Mouse (Mus musculus): ENCODE data around the gene Col4a1. TPM values are rescaled to one million over a fixed set of nuclear protein-coding genes. Genes with fewer than 3 reads are reported as not detected.

The Col4a1 gene
- polyA plus RNA-seq, 1 experiment from 2014 or later = 135 TPM

- Histone ChIP-seq H3K27ac (no peak overlapping the region), H3K4me3 (replicated peaks; ENCODE audit: low read length) (no peak overlapping the region), H3K4me2 (replicated peaks) (no peak overlapping the region), H3K27me3 (ENCODE audit: control insufficient read depth, insufficient read depth, low read length) (no peaks in the 10 kb centered on the region), H3K4me1 (replicated peaks; ENCODE audit: control insufficient read depth, insufficient read depth, low read length) (no peaks in the 10 kb centered on the region), H3K9me3 (ENCODE audit: control insufficient read depth, low read length) (no peaks in the 10 kb centered on the region), H3K9ac (no peak overlapping the region), H3K36me3 (replicated peaks; ENCODE audit: control insufficient read depth, insufficient read depth) (no peaks in the 10 kb centered on the region)
- 89% methylated on average over 11 of the region's 11 CpGs for WGBS
- ATAC-seq (ENCODE audit: low FRiP score) (no peak), DNase-seq (ENCODE audit: low spot score) (no peak)
Measured at GRCm38 (mm10) chr8:11348622-11349021, 36.0 kb upstream of the Col4a1 start.

- H3K4me3 ChIP-seq (replicated peaks; ENCODE audit: low read length) = no peak overlapping the region
- H3K4me1 ChIP-seq (replicated peaks; ENCODE audit: control insufficient read depth, insufficient read depth, low read length) = no peaks in the 10 kb centered on the region
- no peak for DNase-seq (ENCODE audit: low spot score)
- no peak overlapping the region for H3K9ac ChIP-seq
- H3K36me3 ChIP-seq (replicated peaks; ENCODE audit: control insufficient read depth, insufficient read depth) = no peaks in the 10 kb centered on the region
- H3K9me3 ChIP-seq (ENCODE audit: control insufficient read depth, low read length) = no peaks in the 10 kb centered on the region
- no peaks in the 10 kb centered on the region for H3K27me3 ChIP-seq (ENCODE audit: control insufficient read depth, insufficient read depth, low read length)
- 86% methylated on average over 9 of the region's 9 CpGs for WGBS
- no peak for ATAC-seq (ENCODE audit: low FRiP score)
- H3K27ac ChIP-seq = no peak overlapping the region
- H3K4me2 ChIP-seq (replicated peaks) = no peak overlapping the region
Measured at GRCm38 (mm10) chr8:11347699-11348098, 35.1 kb upstream of the Col4a1 start.

- Histone ChIP-seq H3K27me3 (ENCODE audit: control insufficient read depth, insufficient read depth, low read length) (no peaks in the 10 kb centered on the region), H3K4me1 (replicated peaks; ENCODE audit: control insufficient read depth, insufficient read depth, low read length) (no peaks in the 10 kb centered on the region), H3K9me3 (ENCODE audit: control insufficient read depth, low read length) (no peaks in the 10 kb centered on the region), H3K9ac (no peak overlapping the region), H3K27ac (no peak overlapping the region), H3K36me3 (replicated peaks; ENCODE audit: control insufficient read depth, insufficient read depth) (no peaks in the 10 kb centered on the region), H3K4me2 (replicated peaks) (no peak overlapping the region), H3K4me3 (replicated peaks; ENCODE audit: low read length) (no peak overlapping the region)
- no peak for ATAC-seq (ENCODE audit: low FRiP score)
- no peak for DNase-seq (ENCODE audit: low spot score)
- 92% methylated on average over 10 of the region's 10 CpGs for WGBS
Measured at GRCm38 (mm10) chr8:11346225-11346624, 33.6 kb upstream of the Col4a1 start.

- Histone ChIP-seq H3K36me3 (replicated peaks; ENCODE audit: control insufficient read depth, insufficient read depth) (no peaks in the 10 kb centered on the region), H3K27me3 (ENCODE audit: control insufficient read depth, insufficient read depth, low read length) (no peaks in the 10 kb centered on the region), H3K9me3 (ENCODE audit: control insufficient read depth, low read length) (no peaks in the 10 kb centered on the region), H3K27ac (no peak overlapping the region), H3K9ac (no peak overlapping the region), H3K4me2 (replicated peaks) (no peak overlapping the region), H3K4me1 (replicated peaks; ENCODE audit: control insufficient read depth, insufficient read depth, low read length) (no peaks in the 10 kb centered on the region), H3K4me3 (replicated peaks; ENCODE audit: low read length) (no peak overlapping the region)
- 86% methylated on average over 9 of the region's 9 CpGs for WGBS
- no peak for DNase-seq (ENCODE audit: low spot score)
- no peak for ATAC-seq (ENCODE audit: low FRiP score)
Measured at GRCm38 (mm10) chr8:11344459-11344858, 31.8 kb upstream of the Col4a1 start.

- H3K4me3 ChIP-seq (replicated peaks; ENCODE audit: low read length) = no peak overlapping the region
- no peaks in the 10 kb centered on the region for H3K9me3 ChIP-seq (ENCODE audit: control insufficient read depth, low read length)
- H3K27ac ChIP-seq = no peak overlapping the region
- H3K4me1 ChIP-seq (replicated peaks; ENCODE audit: control insufficient read depth, insufficient read depth, low read length) = 0 out of 2 replicates have a peak, but pooled peaks cover 9% of the 10 kb centered on the region
- no peak for ATAC-seq (ENCODE audit: low FRiP score)
- H3K9ac ChIP-seq = no peak overlapping the region
- WGBS = 82% methylated on average over 3 of the region's 3 CpGs
- no peaks in the 10 kb centered on the region for H3K27me3 ChIP-seq (ENCODE audit: control insufficient read depth, insufficient read depth, low read length)
- no peaks in the 10 kb centered on the region for H3K36me3 ChIP-seq (replicated peaks; ENCODE audit: control insufficient read depth, insufficient read depth)
- no peak for DNase-seq (ENCODE audit: low spot score)
- no peak overlapping the region for H3K4me2 ChIP-seq (replicated peaks)
Measured at GRCm38 (mm10) chr8:11341111-11341566, 28.5 kb upstream of the Col4a1 start.

- ATAC-seq (ENCODE audit: low FRiP score) = no peak
- H3K9ac ChIP-seq = no peak overlapping the region
- no peaks in the 10 kb centered on the region for H3K27me3 ChIP-seq (ENCODE audit: control insufficient read depth, insufficient read depth, low read length)
- H3K9me3 ChIP-seq (ENCODE audit: control insufficient read depth, low read length) = no peaks in the 10 kb centered on the region
- no peak overlapping the region for H3K4me3 ChIP-seq (replicated peaks; ENCODE audit: low read length)
- H3K4me2 ChIP-seq (replicated peaks) = no peak overlapping the region
- no peak for DNase-seq (ENCODE audit: low spot score)
- no peaks in the 10 kb centered on the region for H3K36me3 ChIP-seq (replicated peaks; ENCODE audit: control insufficient read depth, insufficient read depth)
- WGBS = 80% methylated on average over 12 of the region's 12 CpGs
- no peak overlapping the region for H3K27ac ChIP-seq
- H3K4me1 ChIP-seq (replicated peaks; ENCODE audit: control insufficient read depth, insufficient read depth, low read length) = 0 out of 2 replicates have a peak, but pooled peaks cover 9% of the 10 kb centered on the region
Measured at GRCm38 (mm10) chr8:11340310-11341110, 27.9 kb upstream of the Col4a1 start.

- Histone ChIP-seq H3K4me1 (replicated peaks; ENCODE audit: control insufficient read depth, insufficient read depth, low read length) (0 out of 2 replicates have a peak, but pooled peaks cover 9% of the 10 kb centered on the region), H3K36me3 (replicated peaks; ENCODE audit: control insufficient read depth, insufficient read depth) (no peaks in the 10 kb centered on the region), H3K4me3 (replicated peaks; ENCODE audit: low read length) (no peak overlapping the region), H3K9ac (no peak overlapping the region), H3K9me3 (ENCODE audit: control insufficient read depth, low read length) (no peaks in the 10 kb centered on the region), H3K27ac (0 out of 2 replicates have a peak overlapping the region, but pooled peaks have one; percentile 0), H3K4me2 (replicated peaks) (no peak overlapping the region), H3K27me3 (ENCODE audit: control insufficient read depth, insufficient read depth, low read length) (no peaks in the 10 kb centered on the region)
- ATAC-seq (ENCODE audit: low FRiP score) (no peak), DNase-seq (ENCODE audit: low spot score) (no peak)
- WGBS = 82% methylated on average over 9 of the region's 9 CpGs
Measured at GRCm38 (mm10) chr8:11338507-11338906, 25.9 kb upstream of the Col4a1 start.

GRCm38 (mm10) chr8:11337642-11338041 is 25.0 kb upstream of the Col4a1 start:
- Histone ChIP-seq H3K4me3 (replicated peaks; ENCODE audit: low read length) (no peak overlapping the region), H3K27ac (no peak overlapping the region), H3K36me3 (replicated peaks; ENCODE audit: control insufficient read depth, insufficient read depth) (no peaks in the 10 kb centered on the region), H3K27me3 (ENCODE audit: control insufficient read depth, insufficient read depth, low read length) (no peaks in the 10 kb centered on the region), H3K4me2 (replicated peaks) (no peak overlapping the region), H3K9me3 (ENCODE audit: control insufficient read depth, low read length) (no peaks in the 10 kb centered on the region), H3K9ac (no peak overlapping the region), H3K4me1 (replicated peaks; ENCODE audit: control insufficient read depth, insufficient read depth, low read length) (0 out of 2 replicates have a peak, but pooled peaks cover 9% of the 10 kb centered on the region)
- DNase-seq (ENCODE audit: low spot score) (no peak), ATAC-seq (ENCODE audit: low FRiP score) (no peak)
- 83% methylated on average over 10 of the region's 10 CpGs for WGBS

- Histone ChIP-seq H3K27ac (no peak overlapping the region), H3K36me3 (replicated peaks; ENCODE audit: control insufficient read depth, insufficient read depth) (no peaks in the 10 kb centered on the region), H3K4me1 (replicated peaks; ENCODE audit: control insufficient read depth, insufficient read depth, low read length) (0 out of 2 replicates have a peak, but pooled peaks cover 9% of the 10 kb centered on the region), H3K27me3 (ENCODE audit: control insufficient read depth, insufficient read depth, low read length) (no peaks in the 10 kb centered on the region), H3K9ac (no peak overlapping the region), H3K4me3 (replicated peaks; ENCODE audit: low read length) (no peak overlapping the region), H3K4me2 (replicated peaks) (no peak overlapping the region), H3K9me3 (ENCODE audit: control insufficient read depth, low read length) (no peaks in the 10 kb centered on the region)
- DNase-seq (ENCODE audit: low spot score) (no peak), ATAC-seq (ENCODE audit: low FRiP score) (no peak)
- WGBS = 69% methylated on average over 5 of the region's 5 CpGs
Measured at GRCm38 (mm10) chr8:11336346-11336745, 23.7 kb upstream of the Col4a1 start.

Data from hindbrain, embryonic 14.5 days (tissue).